Mouse (Mus musculus) midbrain, embryonic 16.5 days (tissue): ENCODE measurements around the gene Zfp457. TPM values are rescaled to one million over a fixed set of nuclear protein-coding genes. Genes with fewer than 3 reads are reported as not detected.
A peak's percentile ranks its signal among the peaks of the same experiment; 100 is the strongest.

ENCODE experiments used
- ATAC-seq: fragments of 200-750 bp; cut with Nextera tagmentation; 2 replicates; pipeline ENCODE4 v1.8.0; 2017; ENCODE audit warnings: moderate TSS enrichment
- H3K27ac ChIP-seq: fragments of 300-500 bp; sonication (generic); 2 replicates; pipeline ENCODE4 v1.5.1; 2014; ENCODE audit warnings: mild to moderate bottlenecking, low read length, mixed read lengths
- H3K27me3 ChIP-seq: fragments of 300-500 bp; sonication (generic); 2 replicates; pipeline ENCODE4 v1.6.1; 2014; ENCODE audit warnings: low read depth, low read length, mixed read lengths; ENCODE audit not compliant: control insufficient read depth, insufficient read depth
- H3K36me3 ChIP-seq: fragments of 300-500 bp; sonication (generic); 2 replicates; pipeline ENCODE4 v1.6.1; 2014; ENCODE audit warnings: mild to moderate bottlenecking, low read length, moderate library complexity, mixed read lengths; ENCODE audit not compliant: control insufficient read depth, insufficient read depth
- H3K4me1 ChIP-seq: fragments of 300-500 bp; sonication (generic); 2 replicates; pipeline ENCODE4 v1.6.1; 2014; ENCODE audit warnings: mild to moderate bottlenecking, low read length, mixed read lengths; ENCODE audit not compliant: control insufficient read depth, insufficient read depth
- H3K4me2 ChIP-seq: fragments of 300-500 bp; sonication (generic); 2 replicates; pipeline ENCODE4 v1.6.1; 2014; ENCODE audit warnings: mild to moderate bottlenecking, low read length, mixed read lengths
- H3K4me3 ChIP-seq: fragments of 300-500 bp; sonication (generic); 2 replicates; pipeline ENCODE4 v1.5.1; 2014; ENCODE audit warnings: low read depth, mild to moderate bottlenecking, low read length, moderate library complexity, mixed read lengths
- H3K9ac ChIP-seq: fragments of 300-500 bp; sonication (generic); 2 replicates; pipeline ENCODE4 v1.6.1; 2014; ENCODE audit warnings: low read depth, low read length, mixed read lengths
- H3K9me3 ChIP-seq: fragments of 300-500 bp; sonication (generic); replicated peaks from 2 replicates; pipeline ENCODE4 v1.6.1; 2014; ENCODE audit warnings: mild to moderate bottlenecking, low read length, mixed read lengths; ENCODE audit not compliant: control insufficient read depth, poor library complexity, severe bottlenecking
- WGBS: fragments of 180-500 bp; shearing (Covaris S2); extraction: QIAGEN DNeasy Blood & Tissue Kit; methylation state at CpG from one replicate; pipeline ENCODE4 v1.1.7; 2014; 5-methylcytosine and 5-hydroxymethylcytosine counted together
- polyA plus RNA-seq: library from polyadenylated mRNA; unstranded; fragments of >200 nt; fragmentation: Nextera tagmentation; extraction: Ambion mirVana; gene quantifications from 2 replicates; pipeline ENCODE4 v1.2.1, GENCODE M21; 2015

Zfp457 gene
- polyA plus RNA-seq, 1 experiment from 2014 or later = 0.97 TPM

GRCm38 (mm10) chr13:67268568-67269369, 37.5 kb downstream of the Zfp457 start:
- H3K27ac ChIP-seq = peak overlapping the region; percentile 69
- 8% methylated on average over 18 of the region's 18 CpGs for WGBS
- H3K4me2 ChIP-seq = peak overlapping the region; percentile 80
- peaks cover 8% of the 10 kb centered on the region for H3K4me1 ChIP-seq
- peak overlapping the region; percentile 66 for H3K4me3 ChIP-seq
- no peaks in the 10 kb centered on the region for H3K36me3 ChIP-seq
- H3K9ac ChIP-seq = peak overlapping the region; percentile 81
- peaks cover 4% of the 10 kb centered on the region for H3K9me3 ChIP-seq
- peak; percentile 99 for ATAC-seq
- no peaks in the 10 kb centered on the region for H3K27me3 ChIP-seq

Other genes starting within 250 kb of the Zfp457 start
- gene Zfp712, start 245.3 kb downstream of the Zfp457 start, polyA plus RNA-seq = 7.8 and 7.9 TPM in 2 replicates
- 9.9 and 10.8 TPM in 2 replicates for gene Zfp708, start 208.5 kb downstream of the Zfp457 start, polyA plus RNA-seq
- gene Gm28557, start 197.9 kb downstream of the Zfp457 start, polyA plus RNA-seq = 0.95 and 1.5 TPM in 2 replicates
- not detected in 2 replicates for gene Rslcan18, start 190.2 kb downstream of the Zfp457 start, polyA plus RNA-seq
- gene Zfp759, start 184.8 kb downstream of the Zfp457 start, polyA plus RNA-seq = 4.5 and 4.9 TPM in 2 replicates
- gene Rsl1, start 133.3 kb downstream of the Zfp457 start, polyA plus RNA-seq = 7.7 and 8.2 TPM in 2 replicates
- gene Zfp455, start 112.0 kb downstream of the Zfp457 start, polyA plus RNA-seq = 2.3 and 2.9 TPM in 2 replicates
- gene Zfp458, start 28.0 kb downstream of the Zfp457 start, polyA plus RNA-seq = 5.8 and 6.9 TPM in 2 replicates
- 1.6 and 1.9 TPM in 2 replicates for gene Zfp595, start 26.1 kb upstream of the Zfp457 start, polyA plus RNA-seq
- gene Gm28044, start 54.1 kb upstream of the Zfp457 start, polyA plus RNA-seq = not detected in 2 replicates
- 0.57 and 0.65 TPM in 2 replicates for gene Zfp953, start 54.1 kb upstream of the Zfp457 start, polyA plus RNA-seq
- gene Gm28041, start 69.2 kb upstream of the Zfp457 start, polyA plus RNA-seq = 0.31 TPM in 1 of 2 replicates, not detected in the other
- 0.58 and 0.67 TPM in 2 replicates for gene Zfp456, start 69.3 kb upstream of the Zfp457 start, polyA plus RNA-seq
- gene Zfp429, start 93.3 kb upstream of the Zfp457 start, polyA plus RNA-seq = 3.8 and 4.0 TPM in 2 replicates
- gene Zfp459, start 114.9 kb upstream of the Zfp457 start, polyA plus RNA-seq = 0.77 and 1.7 TPM in 2 replicates
- 6.5 TPM in 2 replicates for gene Zfp874a, start 145.1 kb upstream of the Zfp457 start, polyA plus RNA-seq
- gene Zfp874b, start 177.8 kb upstream of the Zfp457 start, polyA plus RNA-seq = 3.0 and 3.1 TPM in 2 replicates
- gene Zfp58, start 194.1 kb upstream of the Zfp457 start, polyA plus RNA-seq = 11.4 and 12.9 TPM in 2 replicates
- gene Gm26965, start 219.7 kb upstream of the Zfp457 start, polyA plus RNA-seq = 0.40 and 0.50 TPM in 2 replicates
- gene Zfp87, start 219.7 kb upstream of the Zfp457 start, polyA plus RNA-seq = 35.8 and 38.0 TPM in 2 replicates
- 16.0 and 16.3 TPM in 2 replicates for gene Zfp748, start 247.3 kb upstream of the Zfp457 start, polyA plus RNA-seq